Mouse (Mus musculus) liver, embryonic 11.5 days (tissue): Measurements from ENCODE around the gene Dlec1. TPM values are rescaled to one million over a fixed set of nuclear protein-coding genes. Genes with fewer than 3 reads are reported as not detected.

Source experiments
- ATAC-seq: fragments of 200-750 bp; cut with Nextera tagmentation; replicated peaks from 2 replicates; pipeline ENCODE4 v1.8.0; 2017; ENCODE audit warnings: moderate number of reproducible peaks, mild to moderate bottlenecking, moderate TSS enrichment, moderate library complexity; ENCODE audit not compliant: low FRiP score
- DNase-seq: peaks from one replicate; pipeline ENCODE4 v3.0.0-alpha.2; 2017; ENCODE audit warnings: low spot score
- H3K27ac ChIP-seq: fragments of 300-500 bp; sonication (generic); 2 replicates; pipeline ENCODE4 v1.5.1; 2014; ENCODE audit warnings: mild to moderate bottlenecking, low read depth, low read length, control low read depth
- H3K27me3 ChIP-seq: fragments of 300-500 bp; sonication (generic); replicated peaks from 2 replicates; pipeline ENCODE4 v1.6.1; 2014; ENCODE audit warnings: low read length, mixed read lengths; ENCODE audit not compliant: control insufficient read depth, insufficient read depth
- H3K36me3 ChIP-seq: fragments of 300-500 bp; sonication (generic); 2 replicates; pipeline ENCODE4 v1.6.1; 2014; ENCODE audit warnings: mild to moderate bottlenecking, low read length, moderate library complexity, mixed read lengths; ENCODE audit not compliant: control insufficient read depth, insufficient read depth
- H3K4me1 ChIP-seq: fragments of 300-500 bp; sonication (generic); replicated peaks from 2 replicates; pipeline ENCODE4 v1.6.1; 2014; ENCODE audit warnings: low read length, mixed read lengths; ENCODE audit not compliant: control insufficient read depth, insufficient read depth
- H3K4me2 ChIP-seq: fragments of 300-500 bp; sonication (generic); 2 replicates; pipeline ENCODE4 v1.6.1; 2014; ENCODE audit warnings: mild to moderate bottlenecking, control low read depth, moderate library complexity
- H3K4me3 ChIP-seq: fragments of 300-500 bp; sonication (generic); 2 replicates; pipeline ENCODE4 v1.5.1; 2014; ENCODE audit warnings: low read depth, low read length, control low read depth
- H3K9ac ChIP-seq: fragments of 300-500 bp; sonication (generic); 2 replicates; pipeline ENCODE4 v1.6.1; 2014; ENCODE audit warnings: low read depth, low read length, control low read depth
- H3K9me3 ChIP-seq: fragments of 300-500 bp; sonication (generic); 2 replicates; pipeline ENCODE4 v1.6.1; 2016; ENCODE audit warnings: low read length, inconsistent platforms, mixed read lengths; ENCODE audit not compliant: control insufficient read depth
- WGBS: fragments of 180-500 bp; shearing (Covaris S2); extraction: QIAGEN DNeasy Blood & Tissue Kit; methylation state at CpG from one replicate; pipeline ENCODE4 v1.1.7; 2014; 5-methylcytosine and 5-hydroxymethylcytosine counted together
- polyA plus RNA-seq: library from polyadenylated mRNA; unstranded; fragments of >200 nt; fragmentation: Nextera tagmentation; extraction: Ambion mirVana; gene quantifications from 2 replicates; pipeline ENCODE4 v1.2.1, GENCODE M21; 2014

Dlec1 gene
- polyA plus RNA-seq, 1 experiment from 2014 or later = 0.34 TPM

DNA sequence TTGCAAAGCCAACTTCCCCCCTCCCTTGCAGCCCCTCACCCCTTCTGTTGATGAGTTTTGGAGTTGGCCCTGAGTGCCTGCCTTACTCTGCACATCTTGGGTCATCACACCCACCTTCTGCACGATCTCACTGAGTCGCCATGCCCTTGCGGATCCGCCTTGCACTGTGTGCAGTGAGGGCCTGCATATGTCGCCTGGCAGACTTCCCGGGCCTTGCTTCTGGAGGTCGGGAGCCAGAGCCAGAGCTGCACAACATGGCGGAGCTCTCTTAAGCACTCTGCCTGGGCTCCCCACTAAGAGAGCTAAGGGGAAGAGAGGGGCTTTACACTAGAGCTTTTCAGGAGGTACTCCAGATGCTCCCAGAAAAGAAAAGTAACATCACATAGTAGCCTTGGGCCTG, 42.4 kb downstream of the Dlec1 start:
- Histone ChIP-seq H3K27me3 (no peaks in the 10 kb centered on the region), H3K27ac (no peak overlapping the region), H3K4me2 (no peak overlapping the region), H3K36me3 (no peaks in the 10 kb centered on the region), H3K4me1 (no peaks in the 10 kb centered on the region), H3K4me3 (no peak overlapping the region), H3K9me3 (no peaks in the 10 kb centered on the region), H3K9ac (no peak overlapping the region)
- ATAC-seq (no peak), DNase-seq (no peak)
- 87% methylated on average over 8 of the region's 8 CpGs for WGBS

DNA sequence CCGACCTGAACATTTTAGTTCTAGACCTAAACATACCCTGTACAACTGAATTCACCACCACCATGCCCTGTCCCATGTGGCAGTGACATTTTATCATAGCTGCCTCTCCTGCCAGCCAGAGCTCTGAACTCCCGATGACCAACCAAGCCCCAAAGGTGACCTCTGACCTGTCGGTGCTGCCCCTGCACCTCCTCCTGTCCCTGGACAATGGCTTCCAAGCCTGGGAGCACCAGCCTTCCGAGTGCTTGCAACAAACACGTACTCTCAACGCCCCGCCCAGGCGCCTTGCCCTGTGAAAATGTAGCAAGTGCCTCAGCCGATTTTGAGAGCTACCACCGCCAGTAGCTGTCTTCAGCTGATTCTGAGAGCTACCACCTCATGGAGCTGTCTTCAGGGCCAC, 42.9 kb downstream of the Dlec1 start:
- DNase-seq (no peak), ATAC-seq (no peak)
- no peaks in the 10 kb centered on the region for H3K27me3 ChIP-seq
- H3K27ac ChIP-seq = no peak overlapping the region
- no peak overlapping the region for H3K4me2 ChIP-seq
- H3K36me3 ChIP-seq = no peaks in the 10 kb centered on the region
- 61% methylated on average over 10 of the region's 10 CpGs for WGBS
- H3K4me3 ChIP-seq = no peak overlapping the region
- H3K9me3 ChIP-seq = no peaks in the 10 kb centered on the region
- no peak overlapping the region for H3K9ac ChIP-seq
- H3K4me1 ChIP-seq = no peaks in the 10 kb centered on the region

DNA sequence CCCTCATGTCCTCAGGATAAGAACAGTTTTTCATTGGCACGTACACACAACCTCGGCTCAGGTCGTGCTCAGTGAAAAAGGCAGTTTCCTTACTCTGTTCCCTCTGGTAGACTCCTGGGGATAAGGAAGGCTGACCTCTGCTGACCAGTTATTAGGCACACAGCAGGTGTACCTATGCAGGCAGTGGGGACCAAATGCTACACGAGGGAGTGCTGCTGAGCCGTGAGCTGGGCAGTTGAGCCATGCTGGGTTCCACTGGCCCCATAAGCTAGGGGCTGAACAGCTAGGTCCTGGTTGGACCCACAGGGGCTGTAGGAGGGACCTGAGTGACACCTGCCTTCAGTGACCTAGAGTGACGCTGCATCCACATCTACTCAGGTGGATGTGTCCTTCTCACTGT, 43.4 kb downstream of the Dlec1 start:
- H3K27ac ChIP-seq = no peak overlapping the region
- no peak overlapping the region for H3K9ac ChIP-seq
- H3K4me3 ChIP-seq = no peak overlapping the region
- H3K9me3 ChIP-seq = no peaks in the 10 kb centered on the region
- no peaks in the 10 kb centered on the region for H3K36me3 ChIP-seq
- H3K27me3 ChIP-seq = no peaks in the 10 kb centered on the region
- H3K4me2 ChIP-seq = no peak overlapping the region
- no peaks in the 10 kb centered on the region for H3K4me1 ChIP-seq
- no peak for ATAC-seq
- DNase-seq = no peak
- 57% methylated on average over 6 of the region's 6 CpGs for WGBS

DNA sequence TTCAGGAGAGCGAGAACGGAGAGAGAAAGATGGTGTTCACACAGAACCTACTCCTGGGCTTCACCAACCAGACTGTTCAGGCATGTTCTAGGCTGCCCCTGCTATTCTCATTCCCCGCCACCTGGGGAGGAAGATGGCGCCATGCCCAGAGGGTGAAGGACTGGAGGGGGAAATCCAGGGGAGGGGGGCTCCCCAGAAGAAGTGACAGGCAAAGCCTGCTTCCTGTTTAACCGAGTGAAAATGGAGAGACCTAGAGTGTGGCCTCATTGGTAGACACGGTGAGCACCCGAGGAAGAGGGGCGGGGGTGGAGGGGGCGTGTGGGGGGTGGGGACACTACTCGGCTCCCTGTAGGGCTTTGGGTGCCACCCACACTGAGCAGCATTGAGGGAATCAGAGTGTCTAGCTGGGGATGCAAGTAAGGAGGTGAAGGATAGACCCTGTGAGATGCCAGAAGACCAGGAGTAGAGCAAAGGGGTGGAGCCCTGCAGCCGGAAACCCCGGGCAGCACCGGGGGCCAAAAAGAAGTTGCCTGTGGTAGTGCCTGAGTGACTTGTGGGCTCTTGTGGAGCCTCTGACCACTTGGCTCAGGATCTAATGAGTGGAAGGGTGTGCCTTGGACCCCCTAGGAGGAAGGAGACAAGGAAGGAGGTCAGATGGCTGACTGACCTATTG, 44.0 kb downstream of the Dlec1 start:
- Histone ChIP-seq H3K27me3 (no peaks in the 10 kb centered on the region), H3K4me2 (no peak overlapping the region), H3K4me3 (no peak overlapping the region), H3K36me3 (no peaks in the 10 kb centered on the region), H3K27ac (no peak overlapping the region), H3K9me3 (no peaks in the 10 kb centered on the region), H3K4me1 (no peaks in the 10 kb centered on the region), H3K9ac (no peak overlapping the region)
- WGBS = 69% methylated on average over 12 of the region's 13 CpGs
- no peak for ATAC-seq
- DNase-seq = no peak

DNA sequence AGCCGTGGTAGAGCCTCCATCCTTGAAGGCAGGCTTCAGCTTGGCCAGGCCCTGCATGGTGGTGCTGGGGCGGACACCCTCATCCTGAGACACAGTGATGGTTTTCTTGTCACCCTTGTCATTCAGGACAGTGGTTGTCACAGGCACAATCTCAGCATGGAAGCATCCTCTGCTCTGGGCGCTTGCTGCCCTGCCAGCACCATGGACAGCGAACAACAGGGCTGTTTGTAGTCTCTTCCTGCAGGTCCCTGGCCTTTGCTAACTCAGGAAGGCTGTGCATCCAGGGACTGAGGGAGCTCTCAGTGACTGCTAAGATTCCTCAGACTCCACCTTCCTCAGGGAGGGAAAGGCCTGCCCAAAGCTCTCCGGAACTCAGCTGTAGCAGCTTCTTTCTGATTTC, 47.3 kb downstream of the Dlec1 start:
- ATAC-seq (no peak), DNase-seq (peak; percentile 65)
- Histone ChIP-seq H3K9ac (no peak overlapping the region), H3K4me1 (no peaks in the 10 kb centered on the region), H3K27ac (no peak overlapping the region), H3K4me2 (no peak overlapping the region), H3K27me3 (no peaks in the 10 kb centered on the region), H3K4me3 (no peak overlapping the region), H3K9me3 (no peaks in the 10 kb centered on the region), H3K36me3 (no peaks in the 10 kb centered on the region)
- WGBS = 18% methylated on average over 5 of the region's 5 CpGs

DNA sequence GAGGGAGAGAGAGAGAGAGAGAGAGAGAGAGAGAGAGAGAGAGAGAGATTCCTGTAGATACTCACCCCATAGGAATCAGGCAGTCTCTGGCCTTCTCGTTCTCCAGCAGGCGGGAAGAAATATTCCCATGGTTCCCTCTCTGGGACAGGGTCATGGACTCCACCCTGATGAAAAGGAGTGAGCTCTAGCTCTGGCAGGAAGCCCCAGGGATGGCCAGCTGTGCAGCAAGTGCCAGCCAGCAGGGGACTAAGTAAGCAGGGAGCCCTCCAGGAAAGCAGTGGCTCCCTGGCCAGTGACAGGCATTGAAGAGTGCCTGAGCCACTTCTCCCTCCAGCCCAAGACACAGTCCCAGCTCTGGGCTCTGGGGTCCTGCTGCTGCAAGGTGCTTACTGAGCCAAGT, 49.5 kb downstream of the Dlec1 start:
- no peak for DNase-seq
- Histone ChIP-seq H3K27me3 (peaks cover 15% of the 10 kb centered on the region), H3K4me1 (no peaks in the 10 kb centered on the region), H3K9ac (no peak overlapping the region), H3K4me2 (no peak overlapping the region), H3K27ac (no peak overlapping the region), H3K9me3 (no peaks in the 10 kb centered on the region), H3K4me3 (no peak overlapping the region), H3K36me3 (no peaks in the 10 kb centered on the region)
- 61% methylated on average over 2 of the region's 2 CpGs for WGBS
- ATAC-seq = no peak

DNA sequence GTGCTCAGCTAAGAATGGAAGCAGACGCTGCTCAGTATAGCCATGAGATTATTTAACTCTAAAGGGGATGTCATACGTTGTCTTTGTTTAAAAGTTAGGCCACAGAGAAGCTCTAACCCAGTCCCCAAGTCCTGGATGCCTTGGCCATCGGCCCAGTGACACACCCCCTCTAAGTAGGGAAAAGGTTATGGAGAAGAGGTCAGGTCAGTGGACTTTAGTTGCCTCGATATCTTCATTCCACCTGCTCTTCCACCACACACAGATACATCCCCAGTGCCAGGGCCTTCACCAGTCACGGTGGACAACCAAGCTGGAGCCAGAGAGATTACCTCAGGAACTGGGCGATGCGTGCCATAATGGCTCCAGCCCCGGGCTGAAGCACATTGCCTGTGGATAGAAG, 53.1 kb downstream of the Dlec1 start:
- Histone ChIP-seq H3K36me3 (no peaks in the 10 kb centered on the region), H3K4me3 (no peak overlapping the region), H3K27me3 (peaks cover 22% of the 10 kb centered on the region), H3K9me3 (no peaks in the 10 kb centered on the region), H3K27ac (no peak overlapping the region), H3K4me1 (no peaks in the 10 kb centered on the region), H3K4me2 (no peak overlapping the region), H3K9ac (no peak overlapping the region)
- WGBS = 74% methylated on average over 8 of the region's 8 CpGs
- DNase-seq (no peak), ATAC-seq (no peak)

DNA sequence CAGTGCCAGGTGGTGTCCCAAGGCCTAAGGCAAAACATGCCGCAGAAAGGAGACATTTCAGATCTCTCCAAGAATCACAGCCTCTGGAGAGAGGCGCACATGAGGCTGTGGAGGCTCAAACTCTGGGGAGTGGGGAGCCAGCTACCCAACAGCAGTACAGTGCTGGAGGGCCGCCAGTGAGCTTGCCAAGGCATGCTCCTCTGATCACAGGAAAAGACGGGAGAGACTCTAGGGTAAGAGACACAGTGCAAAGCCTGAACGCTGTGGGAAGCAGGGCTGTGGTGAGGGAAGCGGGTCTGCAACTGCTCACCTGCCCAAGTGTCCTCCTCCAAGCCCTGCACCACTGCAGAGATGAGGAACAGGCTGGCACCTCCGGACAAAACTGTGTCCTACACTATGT, 53.5 kb downstream of the Dlec1 start:
- DNase-seq (no peak), ATAC-seq (no peak; the same call in 1 of the 2 replicates)
- Histone ChIP-seq H3K9me3 (no peaks in the 10 kb centered on the region), H3K4me3 (no peak overlapping the region), H3K27me3 (peaks cover 22% of the 10 kb centered on the region), H3K9ac (no peak overlapping the region), H3K27ac (no peak overlapping the region), H3K4me2 (no peak overlapping the region; the same call in 1 of the 2 replicates), H3K36me3 (no peaks in the 10 kb centered on the region), H3K4me1 (no peaks in the 10 kb centered on the region)
- 45% methylated on average over 7 of the region's 7 CpGs for WGBS
